Mouse (Mus musculus) kidney, embryonic 16.5 days (tissue): ENCODE results near the gene Arhgef10l. TPM values are rescaled to one million over a fixed set of nuclear protein-coding genes. Genes with fewer than 3 reads are reported as not detected.

Experiments used
- ATAC-seq: fragments of 200-750 bp; cut with Nextera tagmentation; 2 replicates; pipeline ENCODE4 v1.8.0; 2017; ENCODE audit warnings: moderate TSS enrichment; ENCODE audit not compliant: low FRiP score, low TSS enrichment
- H3K27ac ChIP-seq: fragments of 300-500 bp; sonication (generic); 2 replicates; pipeline ENCODE4 v1.5.1; 2014; ENCODE audit warnings: low read length
- H3K27me3 ChIP-seq: fragments of 300-500 bp; sonication (generic); 2 replicates; pipeline ENCODE4 v1.6.1; 2014; ENCODE audit warnings: low read length, control low read depth, mixed read lengths; ENCODE audit not compliant: insufficient read depth
- H3K36me3 ChIP-seq: fragments of 300-500 bp; sonication (generic); 2 replicates; pipeline ENCODE4 v1.6.1; 2014; ENCODE audit warnings: low read length, control low read depth, mixed read lengths; ENCODE audit not compliant: insufficient read depth
- H3K4me1 ChIP-seq: fragments of 300-500 bp; sonication (generic); 2 replicates; pipeline ENCODE4 v1.6.1; 2014; ENCODE audit warnings: low read length, control low read depth, mixed read lengths; ENCODE audit not compliant: insufficient read depth
- H3K4me2 ChIP-seq: fragments of 300-500 bp; sonication (generic); replicated peaks from 2 replicates; pipeline ENCODE4 v1.6.1; 2014; ENCODE audit warnings: low read depth, low read length
- H3K4me3 ChIP-seq: fragments of 300-500 bp; sonication (generic); 2 replicates; pipeline ENCODE4 v1.5.1; 2014; ENCODE audit warnings: mild to moderate bottlenecking, low read length
- H3K9ac ChIP-seq: fragments of 300-500 bp; sonication (generic); replicated peaks from 2 replicates; pipeline ENCODE4 v1.6.1; 2014; ENCODE audit warnings: low read length
- H3K9me3 ChIP-seq: fragments of 300-500 bp; sonication (generic); 2 replicates; pipeline ENCODE4 v1.6.1; 2016; ENCODE audit warnings: low read length, control low read depth
- WGBS: fragments of 180-500 bp; shearing (Covaris S2); extraction: QIAGEN DNeasy Blood & Tissue Kit; methylation state at CpG from one replicate; pipeline ENCODE4 v1.1.7; 2014; 5-methylcytosine and 5-hydroxymethylcytosine counted together
- polyA plus RNA-seq: library from polyadenylated mRNA; unstranded; fragments of >200 nt; fragmentation: Nextera tagmentation; extraction: Ambion mirVana; gene quantifications from 2 replicates; pipeline ENCODE4 v1.2.1, GENCODE M21; 2015

Arhgef10l gene
- polyA plus RNA-seq, 1 experiment from 2014 or later = 25.4 TPM

DNA sequence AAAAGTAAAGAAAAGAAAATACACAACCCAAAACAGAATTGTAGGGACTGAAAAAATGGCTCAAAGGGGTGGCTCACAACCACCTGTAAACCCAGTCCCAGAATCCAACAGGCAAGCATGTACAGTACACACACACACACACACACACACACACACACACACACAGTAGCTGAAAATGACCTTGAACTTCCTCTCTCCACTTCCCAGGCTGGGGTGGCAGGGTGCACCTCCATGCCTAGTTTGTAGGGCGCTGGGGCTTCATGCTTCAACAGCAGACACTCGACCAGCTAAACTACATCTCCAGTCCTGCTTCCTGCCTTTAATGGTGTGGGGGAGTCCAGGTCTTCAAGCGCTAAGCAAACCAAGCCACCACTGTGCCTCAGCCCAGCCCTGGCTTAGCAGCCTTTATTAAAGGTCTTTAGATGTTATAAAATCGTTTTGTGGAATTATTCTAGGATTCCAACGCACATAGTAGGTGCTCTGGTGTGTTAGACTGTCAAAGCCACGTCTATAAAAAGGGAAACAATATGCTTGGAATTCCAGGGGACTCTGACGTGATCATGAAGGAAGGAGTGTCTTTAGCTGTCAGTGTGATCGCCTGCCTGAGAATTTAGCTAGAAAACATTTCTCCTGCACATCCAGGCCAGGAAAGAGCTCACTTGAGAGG is 15.1 kb upstream of the Arhgef10l start:
- Histone ChIP-seq H3K4me3 (no peak overlapping the region), H3K27ac (peak overlapping the region; percentile 50; the same call in 1 of the 2 replicates), H3K9ac (no peak overlapping the region), H3K4me2 (no peak overlapping the region), H3K9me3 (no peaks in the 10 kb centered on the region), H3K36me3 (no peaks in the 10 kb centered on the region), H3K4me1 (peaks cover 16% of the 10 kb centered on the region), H3K27me3 (no peaks in the 10 kb centered on the region)
- ATAC-seq = no peak
- 18% methylated on average over 8 of the region's 8 CpGs for WGBS

DNA sequence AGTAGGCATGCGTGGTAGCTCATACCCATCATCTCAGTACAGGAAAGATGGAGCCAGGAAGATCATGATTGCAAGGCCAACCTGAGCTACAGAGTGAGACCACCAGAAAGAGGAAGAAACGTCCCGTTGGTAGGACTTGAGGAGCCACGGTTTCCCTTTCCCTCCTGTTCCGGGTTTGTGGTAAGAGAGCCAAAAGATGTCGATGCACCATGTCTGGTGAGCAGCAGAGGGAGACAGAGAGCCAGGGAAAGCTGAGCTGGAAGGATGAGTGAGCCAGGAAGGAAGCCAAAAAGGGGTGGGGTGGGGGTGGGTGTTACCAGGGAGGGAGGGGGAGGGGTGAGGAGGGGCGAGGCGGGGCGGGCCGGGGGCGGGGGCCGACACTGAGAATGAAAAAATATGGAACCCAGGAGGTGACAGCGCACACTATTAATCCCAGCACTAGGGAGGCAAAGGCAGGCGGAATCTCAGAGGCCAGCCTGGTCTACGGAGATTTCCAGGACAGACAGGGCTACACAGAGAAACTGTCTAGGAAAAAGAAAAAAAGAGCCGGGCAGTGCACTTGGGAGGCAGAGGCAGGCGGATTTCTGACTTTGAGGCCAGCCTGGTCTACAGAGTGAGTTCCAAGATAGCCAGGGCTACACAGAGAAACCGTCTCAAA is 14.0 kb upstream of the Arhgef10l start:
- WGBS = 22% methylated on average over 18 of the region's 18 CpGs
- Histone ChIP-seq H3K4me1 (peaks cover 13% of the 10 kb centered on the region), H3K27ac (no peak overlapping the region), H3K9me3 (no peaks in the 10 kb centered on the region), H3K27me3 (no peaks in the 10 kb centered on the region), H3K36me3 (no peaks in the 10 kb centered on the region), H3K9ac (0 out of 2 replicates have a peak overlapping the region, but pooled peaks have one; percentile 36), H3K4me3 (no peak overlapping the region), H3K4me2 (peak overlapping the region; percentile 39)
- ATAC-seq = 0 out of 2 replicates have a peak, but pooled peaks have one; percentile 32

DNA sequence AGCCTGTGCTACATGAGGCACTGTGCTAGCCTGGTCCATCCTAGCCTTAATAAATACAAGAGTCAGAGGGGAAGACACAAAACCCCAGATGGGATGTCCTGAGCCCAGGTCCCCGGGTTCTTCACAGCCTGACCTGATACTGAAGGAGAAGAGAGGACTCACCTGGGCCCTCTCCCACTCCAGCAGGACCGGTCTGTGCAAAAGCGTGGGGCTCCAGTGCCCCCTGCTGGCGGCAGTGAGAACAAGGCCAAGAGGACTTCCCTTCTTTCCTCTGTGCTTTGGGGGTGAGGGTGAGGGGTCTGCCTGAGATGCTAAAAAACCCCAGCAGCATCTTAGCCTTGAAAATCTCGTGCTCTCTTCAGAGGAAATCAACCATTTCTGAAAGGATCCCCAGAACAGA is 13.2 kb upstream of the Arhgef10l start:
- Histone ChIP-seq H3K36me3 (no peaks in the 10 kb centered on the region), H3K9me3 (no peaks in the 10 kb centered on the region), H3K4me3 (no peak overlapping the region), H3K9ac (no peak overlapping the region), H3K4me2 (no peak overlapping the region), H3K4me1 (peaks cover 5% of the 10 kb centered on the region), H3K27me3 (no peaks in the 10 kb centered on the region), H3K27ac (no peak overlapping the region)
- ATAC-seq = peak; percentile 33; the same call in 1 of the 2 replicates
- 18% methylated on average over 5 of the region's 5 CpGs for WGBS

DNA sequence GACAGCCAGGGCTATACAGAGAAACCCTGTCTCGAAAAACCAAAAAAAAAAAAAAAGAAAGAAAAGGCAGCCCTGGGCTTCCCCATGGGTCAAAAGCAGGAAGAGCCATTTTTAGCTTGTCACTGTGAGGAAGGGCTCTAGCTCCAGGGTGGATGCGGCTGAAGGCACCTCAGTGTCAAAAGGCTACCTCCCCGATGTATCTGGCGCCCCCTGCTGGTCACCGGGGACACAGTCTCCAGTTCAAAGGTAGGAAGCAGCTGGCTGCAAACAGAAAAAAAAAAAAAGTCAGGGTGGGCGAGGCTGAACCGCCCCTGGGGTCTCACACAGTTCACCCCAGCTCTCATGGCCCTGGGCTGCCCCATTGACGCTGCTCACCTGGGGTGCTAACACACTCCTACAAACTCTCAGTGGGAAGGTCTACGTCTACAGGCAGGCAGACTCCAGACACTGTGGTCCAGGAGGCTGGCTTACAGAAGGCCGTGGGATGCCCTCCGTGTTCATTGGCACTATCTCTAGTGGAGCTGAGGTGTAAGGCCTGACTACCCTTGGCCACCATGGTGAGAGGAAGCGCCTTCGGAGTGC is 8.6 kb upstream of the Arhgef10l start:
- no peak; the same call in 1 of the 2 replicates for ATAC-seq
- WGBS = 34% methylated on average over 12 of the region's 13 CpGs

DNA sequence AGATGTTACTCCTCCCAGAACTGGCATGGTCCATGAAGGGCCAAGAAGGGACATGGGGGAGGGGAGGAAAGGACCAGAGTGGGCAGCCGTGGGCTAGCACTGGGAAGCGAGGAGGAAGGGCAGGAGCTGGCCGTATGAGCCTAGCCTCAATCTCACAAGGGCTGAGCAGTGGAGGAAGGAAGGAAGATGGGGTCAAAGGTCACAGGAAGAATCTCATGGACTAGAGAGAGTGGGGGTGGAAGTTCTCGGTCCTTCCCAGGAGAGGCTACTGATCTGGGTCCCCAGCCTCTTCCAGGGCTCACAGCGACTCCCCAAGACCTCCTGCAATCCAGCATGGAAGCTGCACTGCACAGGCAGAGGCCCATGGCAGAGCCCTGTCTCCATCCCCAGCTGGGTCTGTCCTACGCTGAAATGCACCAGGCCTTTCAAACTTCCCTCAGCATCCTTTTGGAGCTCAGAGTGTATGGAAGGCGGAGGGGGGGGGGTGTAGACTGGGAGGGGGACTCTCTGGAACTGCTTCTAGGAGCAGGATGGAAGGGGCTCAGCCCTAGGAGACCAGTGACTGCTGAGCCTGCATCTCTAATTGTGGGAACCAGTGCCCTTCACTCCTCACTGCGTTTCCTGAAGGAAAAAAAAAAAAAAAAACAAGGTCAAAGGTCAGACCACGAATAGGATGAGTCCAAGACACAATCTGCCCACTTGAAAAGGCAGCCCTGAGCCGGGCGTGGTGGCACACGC is 7.9 kb upstream of the Arhgef10l start:
- Histone ChIP-seq H3K4me2 (no peak overlapping the region), H3K4me1 (peaks cover 4% of the 10 kb centered on the region; the same call in 1 of the 2 replicates), H3K9me3 (no peaks in the 10 kb centered on the region), H3K27me3 (no peaks in the 10 kb centered on the region), H3K36me3 (no peaks in the 10 kb centered on the region), H3K27ac (0 out of 2 replicates have a peak overlapping the region, but pooled peaks have one; percentile 14), H3K4me3 (no peak overlapping the region), H3K9ac (no peak overlapping the region)
- 58% methylated on average over 12 of the region's 12 CpGs for WGBS
- ATAC-seq = peak; percentile 57

More for the DNA sequence above, 8.6 kb upstream of the Arhgef10l start:
- peaks cover 4% of the 10 kb centered on the region; the same call in 1 of the 2 replicates for H3K4me1 ChIP-seq
- no peak overlapping the region for H3K9ac ChIP-seq
- H3K9me3 ChIP-seq = no peaks in the 10 kb centered on the region
- no peaks in the 10 kb centered on the region for H3K36me3 ChIP-seq
- no peak overlapping the region for H3K4me2 ChIP-seq
- H3K27me3 ChIP-seq = no peaks in the 10 kb centered on the region
- no peak overlapping the region for H3K27ac ChIP-seq
- no peak overlapping the region for H3K4me3 ChIP-seq

DNA sequence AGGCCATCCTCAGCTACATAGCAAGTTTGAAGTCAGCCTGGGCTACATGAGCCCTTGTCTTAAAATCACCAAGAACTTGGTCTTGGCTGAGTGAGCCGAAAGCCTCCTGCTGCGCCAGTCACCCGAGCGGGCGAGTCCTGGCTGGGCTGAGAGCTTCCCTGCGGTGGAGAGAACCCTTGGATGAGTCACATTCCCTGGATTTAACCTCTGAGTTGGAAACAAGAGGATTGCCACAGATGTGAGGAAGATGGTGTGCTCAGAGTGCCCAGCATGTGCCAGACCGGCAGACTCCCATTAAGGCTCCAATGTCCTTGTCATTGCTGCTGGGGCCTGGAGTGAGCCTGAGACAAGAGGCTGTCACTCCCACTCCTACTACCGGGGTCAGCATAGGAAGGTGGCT is 2.0 kb upstream of the Arhgef10l start:
- Histone ChIP-seq H3K4me3 (no peak overlapping the region), H3K4me1 (peaks cover 23% of the 10 kb centered on the region), H3K9ac (no peak overlapping the region), H3K36me3 (no peaks in the 10 kb centered on the region), H3K4me2 (no peak overlapping the region), H3K27ac (no peak overlapping the region), H3K9me3 (no peaks in the 10 kb centered on the region), H3K27me3 (no peaks in the 10 kb centered on the region)
- no peak for ATAC-seq
- WGBS = 72% methylated on average over 8 of the region's 8 CpGs

DNA sequence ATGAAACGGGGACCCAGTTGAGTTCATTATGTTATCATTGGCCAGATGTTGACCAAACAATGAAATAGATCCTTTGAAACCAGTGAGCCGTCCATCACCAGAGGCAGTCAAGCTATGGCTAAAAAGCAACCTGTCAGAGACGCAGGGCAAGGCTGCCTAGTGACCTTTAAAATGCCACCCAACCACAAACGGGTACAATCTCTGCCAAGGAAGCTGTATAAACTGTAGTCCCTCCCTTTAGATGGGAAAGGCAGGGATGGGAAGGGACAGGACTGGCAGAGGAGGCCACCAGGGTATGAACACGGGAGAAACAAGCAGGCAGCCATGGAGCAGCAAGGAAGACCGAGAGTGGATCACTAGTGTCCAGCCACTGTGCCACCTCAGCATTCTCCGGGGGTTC is 759 bp downstream of the Arhgef10l start:
- no peaks in the 10 kb centered on the region for H3K27me3 ChIP-seq
- peak overlapping the region; percentile 51 for H3K27ac ChIP-seq
- H3K4me2 ChIP-seq = peak overlapping the region; percentile 19
- H3K4me3 ChIP-seq = peak overlapping the region; percentile 16; the same call in 1 of the 2 replicates
- H3K4me1 ChIP-seq = peaks cover 40% of the 10 kb centered on the region
- no peaks in the 10 kb centered on the region for H3K36me3 ChIP-seq
- 52% methylated on average over 7 of the region's 7 CpGs for WGBS
- peak overlapping the region; percentile 42; the same call in 1 of the 2 replicates for H3K9ac ChIP-seq
- no peak for ATAC-seq
- no peaks in the 10 kb centered on the region for H3K9me3 ChIP-seq

DNA sequence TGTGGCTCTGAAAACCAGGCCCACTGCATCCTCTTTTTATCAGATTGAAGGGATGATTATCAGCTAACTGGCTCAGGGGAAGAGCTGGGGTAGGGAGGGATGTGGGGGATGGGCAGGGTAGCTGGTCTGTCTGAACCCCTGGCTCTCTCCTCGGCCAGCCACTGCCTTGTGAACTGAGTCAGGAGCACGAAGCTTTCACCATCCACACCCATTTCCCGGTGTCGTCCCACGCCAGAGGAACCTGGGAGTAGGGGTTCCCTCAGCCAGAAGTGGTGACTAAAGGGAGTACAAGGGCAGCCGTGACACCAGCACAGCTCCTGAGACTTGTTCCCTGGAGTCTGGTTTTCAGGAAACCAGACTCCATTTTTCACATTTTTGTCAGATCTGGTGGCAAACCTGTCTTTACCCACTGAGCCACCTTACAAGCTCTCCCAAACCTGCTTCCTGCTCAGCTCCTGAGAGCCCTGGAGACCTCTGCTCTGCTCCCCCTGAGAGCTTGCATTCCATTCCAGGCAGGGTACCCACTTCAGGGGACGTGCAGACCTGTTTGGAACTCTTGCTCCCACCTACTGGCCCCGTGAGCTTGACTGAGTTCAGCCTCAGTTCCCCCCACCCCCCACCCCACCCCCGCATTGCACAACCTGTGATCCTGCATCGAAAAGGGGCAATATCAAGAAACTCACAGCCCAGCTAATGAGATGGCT is 2.8 kb downstream of the Arhgef10l start:
- peaks cover 52% of the 10 kb centered on the region for H3K4me1 ChIP-seq
- ATAC-seq = no peak
- H3K27ac ChIP-seq = peak overlapping the region; percentile 73
- H3K9ac ChIP-seq = no peak overlapping the region; the same call in none of the 2 replicates
- no peaks in the 10 kb centered on the region for H3K27me3 ChIP-seq
- no peak overlapping the region for H3K4me3 ChIP-seq
- H3K9me3 ChIP-seq = no peaks in the 10 kb centered on the region
- no peak overlapping the region for H3K4me2 ChIP-seq
- 33% methylated on average over 10 of the region's 10 CpGs for WGBS
- H3K36me3 ChIP-seq = no peaks in the 10 kb centered on the region

DNA sequence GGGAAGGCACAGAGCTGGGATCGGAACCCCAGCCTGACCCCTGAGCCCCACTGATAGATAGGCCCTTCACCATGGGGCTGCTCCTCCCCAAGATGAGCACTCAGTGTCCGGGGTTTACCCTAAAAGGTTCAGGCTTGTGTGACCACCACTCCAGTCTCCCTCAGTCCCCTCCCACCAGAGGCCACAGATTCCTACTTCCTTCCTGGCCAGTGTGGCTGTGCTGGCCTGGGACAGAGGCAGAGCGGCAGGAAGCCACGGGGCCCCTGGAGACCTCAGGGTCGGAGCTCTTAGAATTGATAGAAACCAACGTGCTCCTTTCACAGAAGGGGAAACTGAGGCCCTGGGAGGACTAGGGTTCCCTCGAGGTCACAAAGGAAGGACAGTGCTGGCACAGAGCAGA is 3.4 kb downstream of the Arhgef10l start:
- H3K9me3 ChIP-seq = no peaks in the 10 kb centered on the region
- H3K27me3 ChIP-seq = no peaks in the 10 kb centered on the region
- H3K9ac ChIP-seq = no peak overlapping the region; the same call in none of the 2 replicates
- H3K27ac ChIP-seq = peak overlapping the region; percentile 73
- peaks cover 57% of the 10 kb centered on the region for H3K4me1 ChIP-seq
- no peak overlapping the region for H3K4me2 ChIP-seq
- no peaks in the 10 kb centered on the region for H3K36me3 ChIP-seq
- no peak for ATAC-seq
- no peak overlapping the region for H3K4me3 ChIP-seq
- WGBS = 27% methylated on average over 7 of the region's 7 CpGs
